Mouse (Mus musculus): ENCODE results near the gene Cd3e. TPM values are rescaled to one million over a fixed set of nuclear protein-coding genes. Genes with fewer than 3 reads are reported as not detected.

Gene Cd3e
- total and polyA plus RNA-seq, 3 experiments: not detected

DNA sequence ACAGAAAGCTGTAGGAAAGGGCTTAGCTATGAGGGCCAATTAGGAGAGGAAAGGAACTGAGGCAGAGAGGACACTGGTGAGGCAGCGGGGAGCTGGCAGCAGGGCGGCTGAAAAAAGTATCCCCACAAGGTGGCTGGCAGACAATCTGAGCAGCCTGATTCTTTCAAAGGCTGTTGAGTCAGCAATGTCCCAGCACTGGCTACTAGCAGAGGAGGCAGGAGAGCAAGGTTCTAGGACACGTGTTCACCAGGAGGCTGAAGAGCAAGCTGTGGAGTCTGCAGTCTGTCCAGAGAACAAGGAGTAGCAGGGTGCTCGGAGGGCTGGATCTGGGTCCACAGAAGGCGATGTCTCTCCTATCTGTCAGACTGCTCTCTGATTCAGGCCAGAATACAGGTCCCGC lies 10.3 kb downstream of the Cd3e start:
- Histone ChIP-seq H3K4me1 (ENCODE audit: control insufficient read depth in 1 of 2, insufficient read depth in 2 of 2, low read length in 2 of 2) (peaks cover 10 to 12% of the 10 kb centered on the region in 2 experiments), H3K4me3 (ENCODE audit: control insufficient read depth in 1 of 2, insufficient read depth in 1 of 2, low read depth in 2 of 2, low read length in 2 of 2) (no peak overlapping the region), H3K27me3 (ENCODE audit: control insufficient read depth in 1 of 2, insufficient read depth in 2 of 2, low read length in 2 of 2) (peaks cover 1 to 2% of the 10 kb centered on the region in 2 experiments; a peak in 2 of 4 replicates), H3K9ac (ENCODE audit: control insufficient read depth, low read depth, low read length, poor library complexity, severe bottlenecking) (no peak overlapping the region), H3K79me2 (ENCODE audit: control insufficient read depth, insufficient read depth, low read length, poor library complexity) (no peaks in the 10 kb centered on the region), H3K9me3 (replicated peaks; ENCODE audit: insufficient read depth, low read length) (no peaks in the 10 kb centered on the region), H3K36me3 (ENCODE audit: control insufficient read depth in 1 of 2, insufficient read depth in 2 of 2, low read length in 2 of 2) (peaks cover 0 to 12% of the 10 kb centered on the region in 2 experiments; a peak in 2 of 4 replicates), H3K27ac (ENCODE audit: control insufficient read depth, low read depth, low read length) (no peak overlapping the region)
- no peak for DNase-seq (ENCODE audit: low read depth, low spot score)
- no peak for TF ChIP-seq MEF2A (IDR thresholded peaks at IDR 0.05; ENCODE audit: extremely low read depth, insufficient replicate concordance, low read depth, low read length, poor library complexity, severe bottlenecking)
- no peak for TF ChIP-seq HCFC1 (IDR thresholded peaks at IDR 0.05; ENCODE audit: low read depth, low read length)
- no peak for TF ChIP-seq ETS1 (IDR thresholded peaks at IDR 0.05; ENCODE audit: low read depth, low read length)
- TF ChIP-seq MAX (IDR thresholded peaks at IDR 0.05; ENCODE audit: low read length): no peak

- Histone ChIP-seq H3K9me3 (replicated peaks; ENCODE audit: insufficient read depth, low read length) (no peaks in the 10 kb centered on the region), H3K27me3 (ENCODE audit: control insufficient read depth in 1 of 2, insufficient read depth in 2 of 2, low read length in 2 of 2) (no peaks in the 10 kb centered on the region), H3K79me2 (ENCODE audit: control insufficient read depth, insufficient read depth, low read length, poor library complexity) (no peaks in the 10 kb centered on the region), H3K4me3 (ENCODE audit: control insufficient read depth in 1 of 2, insufficient read depth in 1 of 2, low read depth in 2 of 2, low read length in 2 of 2) (no peak overlapping the region), H3K27ac (ENCODE audit: control insufficient read depth, low read depth, low read length) (no peak overlapping the region), H3K4me1 (ENCODE audit: control insufficient read depth in 1 of 2, insufficient read depth in 2 of 2, low read length in 2 of 2) (peaks cover 15 to 17% of the 10 kb centered on the region in 2 experiments), H3K36me3 (ENCODE audit: control insufficient read depth in 1 of 2, insufficient read depth in 2 of 2, low read length in 2 of 2) (peaks cover 0 to 16% of the 10 kb centered on the region in 2 experiments; a peak in 2 of 4 replicates), H3K9ac (ENCODE audit: control insufficient read depth, low read depth, low read length, poor library complexity, severe bottlenecking) (no peak overlapping the region)
- DNase-seq (ENCODE audit: low read depth, low spot score): no peak
- TF ChIP-seq MAX (IDR thresholded peaks at IDR 0.05; ENCODE audit: low read length) (no peak), MYC (IDR thresholded peaks at IDR 0.05; ENCODE audit: low read depth, low read length) (no peak), MYB (IDR thresholded peaks at IDR 0.05; ENCODE audit: low read depth, low read length) (no peak), CHD2 (IDR thresholded peaks at IDR 0.05; ENCODE audit: low read length) (no peak)
These were observed 11.3 kb downstream of the Cd3e start for GRCm38 (mm10) chr9:44998138-44998537.

DNA sequence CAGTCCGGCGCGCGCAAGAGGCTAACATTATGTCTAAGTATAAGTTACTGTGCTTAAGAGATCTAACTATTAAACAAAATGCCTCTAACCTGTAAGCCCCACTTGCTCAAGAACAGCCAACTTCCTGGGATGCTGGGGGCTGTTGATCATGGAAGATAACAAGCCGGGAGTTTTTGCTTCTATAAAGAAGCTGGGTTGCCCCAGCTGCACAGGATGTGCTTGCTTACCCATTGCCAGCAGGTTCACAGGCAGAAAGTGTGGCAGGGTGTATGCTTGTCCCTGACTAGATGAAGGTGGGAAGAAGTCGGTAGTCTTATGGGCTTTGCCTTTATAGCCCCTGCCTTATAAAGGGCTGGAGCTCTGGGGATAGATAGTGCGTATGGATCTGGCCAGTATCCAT lies 12.8 kb downstream of the Cd3e start:
- peaks cover 25% of the 10 kb centered on the region in 2 experiments for H3K4me1 ChIP-seq (ENCODE audit: control insufficient read depth in 1 of 2, insufficient read depth in 2 of 2, low read length in 2 of 2)
- DNase-seq (ENCODE audit: low read depth, low spot score): no peak
- H3K4me3 ChIP-seq (ENCODE audit: control insufficient read depth in 1 of 2, insufficient read depth in 1 of 2, low read depth in 2 of 2, low read length in 2 of 2): no peak overlapping the region
- H3K9ac ChIP-seq (ENCODE audit: control insufficient read depth, low read depth, low read length, poor library complexity, severe bottlenecking): no peak overlapping the region
- TF ChIP-seq JUND (IDR thresholded peaks at IDR 0.05; ENCODE audit: low read depth, low read length): no peak
- TF ChIP-seq ETS1 (IDR thresholded peaks at IDR 0.05; ENCODE audit: low read depth, low read length): no peak
- TF ChIP-seq GABPA (IDR thresholded peaks at IDR 0.05; ENCODE audit: low read depth, low read length): no peak
- no peak for TF ChIP-seq CHD2 (IDR thresholded peaks at IDR 0.05; ENCODE audit: low read length)
- TF ChIP-seq ZKSCAN1 (IDR thresholded peaks at IDR 0.05; ENCODE audit: low read depth, low read length): no peak
- no peak for TF ChIP-seq RAD21 (IDR thresholded peaks at IDR 0.05; ENCODE audit: low read depth, low read length)
- TF ChIP-seq POLR2A (IDR thresholded peaks at IDR 0.05; ENCODE audit: control insufficient read depth in 1 of 2, insufficient read depth in 1 of 2, low read depth in 1 of 2, low read length in 2 of 2, poor library complexity in 1 of 2): no peak
- TF ChIP-seq MYC (IDR thresholded peaks at IDR 0.05; ENCODE audit: low read depth, low read length): no peak
- no peak for TF ChIP-seq CTCF (IDR thresholded peaks at IDR 0.05 in 2 of 3, conservative IDR thresholded peaks at IDR 0.05 in 1 of 3; ENCODE audit: control insufficient read depth in 1 of 3, insufficient read depth in 1 of 3, low read depth in 2 of 3, low read length in 3 of 3, poor library complexity in 1 of 3, severe bottlenecking in 1 of 3)
- TF ChIP-seq MAZ (IDR thresholded peaks at IDR 0.05; ENCODE audit: low read depth, low read length): no peak
- TF ChIP-seq KAT2A (conservative IDR thresholded peaks at IDR 0.05; ENCODE audit: low read depth, low read length): no peak
- TF ChIP-seq MAFK (IDR thresholded peaks at IDR 0.05; ENCODE audit: borderline replicate concordance, low read depth, low read length): no peak
- no peak for TF ChIP-seq POLR2AphosphoS2 (IDR thresholded peaks at IDR 0.05; ENCODE audit: low read length)
- no peak for TF ChIP-seq MEF2A (IDR thresholded peaks at IDR 0.05; ENCODE audit: extremely low read depth, insufficient replicate concordance, low read depth, low read length, poor library complexity, severe bottlenecking)
- TF ChIP-seq SMC3 (IDR thresholded peaks at IDR 0.05; ENCODE audit: low read depth, low read length): no peak
- TF ChIP-seq BHLHE40 (IDR thresholded peaks at IDR 0.05; ENCODE audit: borderline replicate concordance, low read depth, low read length): no peak
- H3K9me3 ChIP-seq (replicated peaks; ENCODE audit: insufficient read depth, low read length): no peaks in the 10 kb centered on the region
- no peaks in the 10 kb centered on the region for H3K79me2 ChIP-seq (ENCODE audit: control insufficient read depth, insufficient read depth, low read length, poor library complexity)
- H3K27ac ChIP-seq (ENCODE audit: control insufficient read depth, low read depth, low read length): no peak overlapping the region
- peaks cover 0 to 26% of the 10 kb centered on the region in 2 experiments; a peak in 2 of 4 replicates for H3K36me3 ChIP-seq (ENCODE audit: control insufficient read depth in 1 of 2, insufficient read depth in 2 of 2, low read length in 2 of 2)
- H3K27me3 ChIP-seq (ENCODE audit: control insufficient read depth in 1 of 2, insufficient read depth in 2 of 2, low read length in 2 of 2): no peaks in the 10 kb centered on the region

Measured in MEL (cell line).